Mouse (Mus musculus) forebrain, postnatal 0 days (tissue): ENCODE measurements at regions not wholly inside any gene's neighbourhood (a gene's known extent, or its start where the extent isn't known, plus 50 kb on each side); places are given as distances from the start of the nearest gene placed in this dataset.

Experiments
- ATAC-seq: fragments of 200-750 bp; cut with Nextera tagmentation; 2 replicates; pipeline ENCODE4 v1.8.0; 2017; ENCODE audit warnings: mild to moderate bottlenecking, moderate library complexity
- DNase-seq: peaks from one replicate; pipeline ENCODE4 v3.0.0-alpha.2; 2015
- H3K27ac ChIP-seq: fragments of 300-500 bp; sonication (generic); 2 replicates; pipeline ENCODE4 v1.5.1; 2014; ENCODE audit warnings: low read depth, mild to moderate bottlenecking, antibody characterized with exemption, low read length, moderate library complexity, mixed read lengths
- H3K27me3 ChIP-seq: fragments of 300-500 bp; sonication (generic); 2 replicates; pipeline ENCODE4 v1.6.1; 2014; ENCODE audit warnings: mild to moderate bottlenecking, low read length, mixed read lengths; ENCODE audit not compliant: insufficient read depth
- H3K36me3 ChIP-seq: fragments of 300-500 bp; sonication (generic); 2 replicates; pipeline ENCODE4 v1.6.1; 2014; ENCODE audit warnings: mild to moderate bottlenecking, moderate library complexity; ENCODE audit not compliant: insufficient read depth
- H3K4me1 ChIP-seq: fragments of 300-500 bp; sonication (generic); 2 replicates; pipeline ENCODE4 v1.6.1; 2014; ENCODE audit warnings: antibody characterized with exemption; ENCODE audit not compliant: insufficient read depth
- H3K4me2 ChIP-seq: fragments of 300-500 bp; sonication (generic); 2 replicates; pipeline ENCODE4 v1.6.1; 2014; ENCODE audit warnings: low read depth, mild to moderate bottlenecking, moderate library complexity
- H3K4me3 ChIP-seq: fragments of 300-500 bp; sonication (generic); 2 replicates; pipeline ENCODE4 v1.5.1; 2014; ENCODE audit warnings: low read depth, low read length, mixed read lengths
- H3K9ac ChIP-seq: fragments of 300-500 bp; sonication (generic); 2 replicates; pipeline ENCODE4 v1.6.1; 2014; ENCODE audit warnings: mild to moderate bottlenecking
- H3K9me3 ChIP-seq: fragments of 300-500 bp; sonication (generic); 2 replicates; pipeline ENCODE4 v1.6.1; 2016; ENCODE audit warnings: low read length
- CTCF ChIP-seq: sonication (generic); IDR thresholded peaks from 2 replicates; pipeline ENCODE4 v1.5.1; 2016; ENCODE audit warnings: antibody characterized with exemption, control low read depth, low read depth
- WGBS: fragments of 180-500 bp; shearing (Covaris S2); extraction: QIAGEN DNeasy Blood & Tissue Kit; methylation state at CpG from one replicate; pipeline ENCODE4 v1.1.7; 2014; 5-methylcytosine and 5-hydroxymethylcytosine counted together

- H3K9ac ChIP-seq: no peak overlapping the region
- WGBS: 53% methylated on average over 2 of the region's 2 CpGs
- H3K27me3 ChIP-seq: no peaks in the 10 kb centered on the region
- no peaks in the 10 kb centered on the region for H3K36me3 ChIP-seq
- DNase-seq (no peak), ATAC-seq (no peak)
- no peak overlapping the region for H3K27ac ChIP-seq
- no peak for TF ChIP-seq CTCF
- H3K4me2 ChIP-seq: no peak overlapping the region
- no peaks in the 10 kb centered on the region for H3K4me1 ChIP-seq
- H3K4me3 ChIP-seq: no peak overlapping the region
- no peaks in the 10 kb centered on the region for H3K9me3 ChIP-seq
These were observed 1492.4 kb upstream of the Gm6569 start for GRCm38 (mm10) chr15:72341991-72342390.

- WGBS: 74% methylated on average over 4 of the region's 4 CpGs
- no peak for DNase-seq
These were observed 1491.9 kb upstream of the Gm6569 start for GRCm38 (mm10) chr15:72342504-72342903.

GRCm38 (mm10) chr15:72343794-72344193 is 1490.6 kb upstream of the Gm6569 start:
- H3K9me3 ChIP-seq: no peaks in the 10 kb centered on the region
- TF ChIP-seq CTCF: no peak
- no peak for ATAC-seq
- no peak for DNase-seq
- no peaks in the 10 kb centered on the region for H3K36me3 ChIP-seq
- no peak overlapping the region for H3K4me3 ChIP-seq
- no peaks in the 10 kb centered on the region for H3K4me1 ChIP-seq
- H3K27ac ChIP-seq: no peak overlapping the region
- no peak overlapping the region for H3K4me2 ChIP-seq
- no peaks in the 10 kb centered on the region for H3K27me3 ChIP-seq
- H3K9ac ChIP-seq: no peak overlapping the region

More at GRCm38 (mm10) chr15:72342504-72342903, 1491.9 kb upstream of the Gm6569 start:
- no peak for TF ChIP-seq CTCF
- no peaks in the 10 kb centered on the region for H3K4me1 ChIP-seq
- H3K36me3 ChIP-seq: no peaks in the 10 kb centered on the region
- H3K4me2 ChIP-seq: no peak overlapping the region
- no peak overlapping the region for H3K4me3 ChIP-seq
- H3K27me3 ChIP-seq: no peaks in the 10 kb centered on the region
- H3K9ac ChIP-seq: no peak overlapping the region
- no peak overlapping the region for H3K27ac ChIP-seq
- no peaks in the 10 kb centered on the region for H3K9me3 ChIP-seq
- ATAC-seq: no peak

GRCm38 (mm10) chr15:72353371-72353770 is 1481.0 kb upstream of the Gm6569 start:
- Histone ChIP-seq H3K27me3 (no peaks in the 10 kb centered on the region), H3K27ac (no peak overlapping the region), H3K36me3 (no peaks in the 10 kb centered on the region), H3K9ac (no peak overlapping the region), H3K9me3 (no peaks in the 10 kb centered on the region), H3K4me1 (no peaks in the 10 kb centered on the region), H3K4me2 (no peak overlapping the region), H3K4me3 (no peak overlapping the region)
- no peak for ATAC-seq
- DNase-seq: no peak
- 67% methylated on average over 4 of the region's 4 CpGs for WGBS
- no peak for TF ChIP-seq CTCF

GRCm38 (mm10) chr15:72355626-72356025 is 1478.7 kb upstream of the Gm6569 start:
- no peaks in the 10 kb centered on the region for H3K4me1 ChIP-seq
- no peak for TF ChIP-seq CTCF
- DNase-seq (no peak), ATAC-seq (no peak)
- no peak overlapping the region for H3K4me3 ChIP-seq
- H3K4me2 ChIP-seq: no peak overlapping the region
- H3K27me3 ChIP-seq: no peaks in the 10 kb centered on the region
- no peak overlapping the region for H3K27ac ChIP-seq
- H3K9me3 ChIP-seq: no peaks in the 10 kb centered on the region
- no peaks in the 10 kb centered on the region for H3K36me3 ChIP-seq
- no peak overlapping the region for H3K9ac ChIP-seq

GRCm38 (mm10) chr15:72359636-72360035 is 1474.7 kb upstream of the Gm6569 start:
- H3K4me1 ChIP-seq: no peaks in the 10 kb centered on the region
- no peak overlapping the region for H3K9ac ChIP-seq
- no peaks in the 10 kb centered on the region for H3K27me3 ChIP-seq
- peak; percentile 9 for DNase-seq
- WGBS: 69% methylated on average over 6 of the region's 6 CpGs
- ATAC-seq: 0 out of 2 replicates have a peak, but pooled peaks have one; percentile 6
- H3K9me3 ChIP-seq: no peaks in the 10 kb centered on the region
- no peak overlapping the region for H3K27ac ChIP-seq
- H3K4me2 ChIP-seq: no peak overlapping the region
- H3K4me3 ChIP-seq: no peak overlapping the region
- no peak for TF ChIP-seq CTCF
- no peaks in the 10 kb centered on the region for H3K36me3 ChIP-seq

- Histone ChIP-seq H3K4me1 (no peaks in the 10 kb centered on the region), H3K27me3 (no peaks in the 10 kb centered on the region), H3K27ac (no peak overlapping the region), H3K4me2 (no peak overlapping the region), H3K9me3 (no peaks in the 10 kb centered on the region), H3K36me3 (no peaks in the 10 kb centered on the region), H3K9ac (no peak overlapping the region), H3K4me3 (no peak overlapping the region)
- 95% methylated on average over 3 of the region's 3 CpGs for WGBS
- TF ChIP-seq CTCF: no peak
- peak; percentile 69 for ATAC-seq
- DNase-seq: peak; percentile 44
These were observed 1474.3 kb upstream of the Gm6569 start for GRCm38 (mm10) chr15:72360049-72360448.
